Mouse (Mus musculus) fat pad, adult 2 months (tissue): Measurements from ENCODE around the gene Mtap.

Source experiments
- DNase-seq: peaks from one replicate; pipeline ENCODE4 v3.0.0-alpha.2; 2011; ENCODE audit warnings: low read depth, low spot score; ENCODE audit errors: extremely low read depth

Gene Mtap

GRCm38 (mm10) chr4:89136906-89137541 lies at the start of gene Mtap:
Mtap (plus strand) TSS chr4:89137122.
- no peak for DNase-seq

- no peak for DNase-seq
Observed at GRCm38 (mm10) chr4:89089110-89089509, 47.8 kb upstream of the Mtap start.

DNA sequence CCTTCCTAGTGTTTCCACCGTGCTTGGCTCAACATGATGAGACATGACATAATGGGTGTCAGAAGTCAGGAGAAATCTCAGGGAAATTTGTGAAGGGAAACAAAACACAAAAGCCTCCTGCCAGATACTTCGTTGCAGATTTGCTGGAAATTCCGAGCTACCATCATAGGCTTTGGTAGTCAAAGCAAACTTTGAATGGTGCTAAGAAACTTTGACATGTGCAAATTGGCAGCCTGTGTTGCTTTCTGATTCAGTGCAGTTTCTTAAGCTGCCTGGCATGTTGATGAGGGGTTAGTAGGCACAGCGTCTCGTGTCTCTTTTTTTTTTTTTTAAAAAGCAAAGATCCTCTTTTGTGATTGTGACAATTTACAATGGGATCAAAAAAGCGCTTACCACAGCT lies 46.7 kb upstream of the Mtap start:
- no peak for DNase-seq

GRCm38 (mm10) chr4:89092153-89092552 lies 44.8 kb upstream of the Mtap start:
- DNase-seq = no peak

GRCm38 (mm10) chr4:89094773-89095172 lies 42.1 kb upstream of the Mtap start:
- no peak for DNase-seq

DNA sequence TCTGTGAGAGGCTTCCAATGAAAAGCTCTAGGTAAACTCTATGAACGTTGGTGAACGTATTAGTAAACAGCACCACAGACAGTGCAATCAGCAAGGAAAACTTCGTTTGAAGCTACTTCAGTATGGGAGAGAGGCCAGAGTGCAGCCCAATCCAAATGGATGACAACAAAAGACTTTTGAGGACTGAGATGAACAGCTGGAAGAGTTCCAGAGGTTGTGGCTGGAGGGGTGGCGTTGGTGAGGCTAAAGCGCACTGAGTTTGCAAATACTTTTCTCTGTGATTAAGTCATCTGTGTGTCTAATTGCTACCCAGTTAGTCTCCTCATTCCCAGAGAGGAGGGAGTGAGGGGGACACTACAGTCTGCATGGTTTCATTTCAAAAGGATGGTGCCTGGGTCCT lies 38.7 kb upstream of the Mtap start:
- no peak for DNase-seq

DNA sequence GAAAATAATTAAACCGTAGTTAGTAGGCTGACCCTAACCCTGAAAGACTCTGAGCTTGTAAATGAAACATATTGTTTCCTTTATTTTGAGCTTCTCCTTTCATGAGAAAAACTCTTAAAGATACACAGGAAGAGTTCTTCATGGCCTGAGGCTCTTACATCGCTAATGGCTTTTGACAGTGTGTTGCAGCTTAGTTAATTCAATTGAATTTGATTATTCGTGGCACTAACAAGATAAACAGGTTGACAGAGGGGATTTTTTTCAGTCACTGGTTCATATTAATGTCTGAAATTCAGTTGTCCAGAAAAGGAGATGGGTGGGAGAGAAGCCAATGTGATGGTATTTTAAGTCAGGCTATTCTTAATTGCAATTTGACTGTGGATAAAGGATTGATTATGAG lies 35.6 kb upstream of the Mtap start:
- DNase-seq = no peak

DNA sequence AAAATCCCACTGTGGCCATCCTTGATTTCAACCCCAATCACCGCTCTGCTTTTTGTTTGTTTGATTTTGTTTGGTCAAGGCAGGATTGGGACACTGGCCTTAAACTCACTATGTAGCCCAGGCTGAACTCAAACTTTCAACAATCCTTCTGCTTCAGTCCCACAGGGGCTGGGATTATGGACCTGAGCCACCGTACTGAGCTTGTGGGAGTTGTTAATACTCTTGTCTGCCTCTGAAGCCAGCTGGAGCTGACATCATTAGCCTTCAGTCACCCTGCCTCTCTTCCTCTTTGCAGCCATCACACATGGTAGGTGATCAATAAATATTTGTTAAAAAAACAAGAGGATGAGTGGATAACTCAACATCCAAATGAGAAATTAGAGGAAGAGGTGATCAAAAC lies 34.6 kb upstream of the Mtap start:
- no peak for DNase-seq

DNA sequence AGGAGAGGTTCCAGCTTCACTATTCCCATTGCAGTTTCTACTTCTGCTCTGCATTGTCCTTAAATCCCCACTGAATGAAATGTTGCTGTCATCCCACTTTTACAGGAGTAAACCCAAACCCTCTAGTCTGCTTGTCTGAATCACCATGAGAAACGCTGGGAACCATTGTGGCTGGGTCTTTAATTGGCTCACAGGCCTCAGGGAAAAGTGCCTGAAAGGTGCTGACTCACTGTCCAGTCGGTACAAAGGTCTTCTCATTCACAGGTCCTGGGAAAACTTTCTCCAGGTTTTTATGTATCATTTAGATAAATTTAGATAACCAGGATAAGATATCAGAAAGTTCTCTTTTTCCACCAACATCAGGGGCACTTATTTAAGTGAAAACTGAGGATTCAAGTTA lies 31.4 kb upstream of the Mtap start:
- DNase-seq = no peak

DNA sequence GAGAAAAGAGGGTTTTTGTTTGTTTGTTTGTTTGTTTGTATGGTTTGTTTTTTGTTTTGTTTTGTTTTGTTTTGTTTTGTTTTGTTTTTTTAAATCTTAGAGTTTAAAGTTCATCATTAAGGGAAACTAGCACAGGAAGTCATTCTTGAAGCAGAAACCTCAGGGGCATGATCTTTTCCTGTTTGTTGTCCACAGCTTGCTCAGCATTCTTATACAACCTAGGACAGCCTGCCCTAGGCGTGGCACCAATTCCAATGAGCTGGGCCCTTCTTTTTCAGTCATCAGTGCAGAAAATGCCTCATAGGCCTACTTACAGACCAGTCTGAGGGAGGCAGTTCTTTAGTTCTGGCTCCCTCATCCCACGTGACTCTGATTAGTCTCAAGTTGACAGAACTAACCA lies 30.4 kb upstream of the Mtap start:
- no peak for DNase-seq

- no peak for DNase-seq
Observed at GRCm38 (mm10) chr4:89112168-89112710, 24.7 kb upstream of the Mtap start.

GRCm38 (mm10) chr4:89112782-89113181 lies 24.1 kb upstream of the Mtap start:
- DNase-seq = no peak

GRCm38 (mm10) chr4:89116006-89116405 lies 20.9 kb upstream of the Mtap start:
- DNase-seq = no peak

- no peak for DNase-seq
Observed at GRCm38 (mm10) chr4:89119900-89120299, 17.0 kb upstream of the Mtap start.

DNA sequence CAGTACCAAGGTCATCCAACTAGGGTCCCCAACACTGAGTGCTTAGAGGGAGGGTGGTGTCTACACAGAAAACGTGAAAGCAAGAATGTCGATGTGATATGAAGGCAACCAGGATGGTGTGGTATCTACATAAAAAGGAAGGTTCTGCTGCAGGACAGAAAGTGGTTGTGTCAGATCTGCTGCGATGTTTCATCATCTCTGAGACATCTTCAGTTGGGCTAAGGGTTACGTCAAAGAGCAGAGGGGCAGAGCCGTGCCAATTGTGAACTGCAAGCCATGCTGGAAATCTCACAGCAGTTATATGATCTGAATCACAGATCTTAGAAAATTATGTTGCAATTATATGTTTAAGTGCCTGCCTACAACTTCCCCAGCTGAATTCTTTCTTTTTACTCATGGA lies 16.6 kb upstream of the Mtap start:
- no peak for DNase-seq

GRCm38 (mm10) chr4:89123446-89124243 lies 13.3 kb upstream of the Mtap start:
- DNase-seq = no peak

- no peak for DNase-seq
Observed at GRCm38 (mm10) chr4:89127674-89128073, 9.2 kb upstream of the Mtap start.

DNA sequence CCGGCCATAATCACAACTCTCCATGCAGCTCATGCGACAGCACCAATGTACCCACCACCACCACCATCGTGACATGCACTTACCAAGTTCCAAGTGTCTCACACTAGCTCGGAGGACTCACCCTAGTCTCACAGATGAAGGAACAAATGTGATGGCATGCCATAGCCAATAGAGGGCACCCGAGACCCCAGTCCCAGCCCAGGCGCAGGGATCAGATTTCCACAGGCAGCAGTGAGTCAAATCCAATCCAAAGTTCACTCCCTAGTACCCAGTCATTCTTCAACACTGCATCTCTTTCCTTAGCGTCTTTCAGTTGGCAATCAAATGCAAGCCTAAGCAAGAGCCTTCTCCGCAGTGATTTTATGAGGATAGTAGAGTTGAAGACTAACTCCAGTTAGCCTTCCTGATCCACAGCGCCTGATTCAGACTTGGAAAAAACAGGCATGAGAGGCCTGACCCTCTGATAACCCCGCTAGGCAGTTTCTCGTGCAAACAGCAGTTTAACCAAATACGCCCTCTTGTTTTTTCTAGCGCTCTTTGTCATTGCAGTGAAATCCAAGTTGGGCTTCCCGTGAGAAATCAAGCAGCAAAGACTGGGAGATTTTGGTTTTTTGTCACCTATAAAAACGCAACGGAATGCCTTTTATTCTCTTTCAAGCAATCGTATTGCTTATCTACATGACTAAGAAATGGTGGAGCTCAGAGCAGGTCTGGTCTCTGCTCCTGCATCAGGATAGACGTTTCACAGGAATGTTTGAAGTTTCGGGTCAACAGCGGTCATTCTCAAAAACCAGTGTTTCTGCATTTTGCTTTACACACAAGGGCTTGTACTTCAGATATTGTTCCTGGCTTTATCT lies 8.6 kb upstream of the Mtap start:
- no peak for DNase-seq

GRCm38 (mm10) chr4:89128937-89129277 lies 8.0 kb upstream of the Mtap start:
- DNase-seq = no peak

DNA sequence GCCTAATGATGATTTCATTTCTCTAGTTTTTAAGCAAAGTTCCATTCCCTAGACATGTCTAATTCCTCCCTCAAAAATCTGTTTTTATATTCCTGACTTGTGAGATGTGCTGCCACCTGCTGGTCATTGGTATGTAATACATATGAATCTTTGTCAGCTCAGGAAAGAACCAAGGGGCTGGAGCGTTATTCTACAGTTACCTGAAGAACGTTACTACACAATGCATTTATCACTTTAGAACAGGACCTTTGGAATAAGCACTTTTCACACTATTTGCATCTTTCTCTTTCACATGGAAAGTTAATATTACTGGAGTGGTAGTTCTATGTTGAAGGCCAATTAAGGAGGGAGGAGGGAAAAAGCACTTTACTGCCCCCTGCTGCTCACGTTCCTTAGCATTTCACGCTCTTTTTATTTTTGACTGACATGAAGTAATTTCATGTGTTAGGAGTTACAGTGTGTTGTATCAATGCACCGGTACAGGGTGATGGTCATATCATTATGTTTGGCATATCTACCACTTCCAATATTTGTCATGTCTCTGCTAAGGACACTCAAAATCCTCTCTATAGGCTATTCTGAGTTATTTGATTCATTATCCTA lies 7.5 kb upstream of the Mtap start:
- no peak for DNase-seq

- no peak for DNase-seq
Observed at GRCm38 (mm10) chr4:89131795-89132194, 5.1 kb upstream of the Mtap start.
